Mouse (Mus musculus) brown adipose tissue, adult 24 weeks (tissue): ENCODE results near the gene Cxcl3. TPM values are rescaled to one million over a fixed set of nuclear protein-coding genes. Genes with fewer than 3 reads are reported as not detected.

ENCODE experiments used
- H3K27ac ChIP-seq: fragments of 200-500 bp; replicated peaks from 2 replicates; pipeline ENCODE4 v1.5.1; 2012; ENCODE audit warnings: low read depth, mild to moderate bottlenecking, low read length
- H3K4me1 ChIP-seq: fragments of 200-500 bp; 2 replicates; pipeline ENCODE4 v1.6.1; 2012; ENCODE audit warnings: low read length, mixed read lengths; ENCODE audit not compliant: control insufficient read depth, insufficient read depth, insufficient read length
- H3K4me3 ChIP-seq: fragments of 200-500 bp; 2 replicates; pipeline ENCODE4 v1.5.1; 2012; ENCODE audit warnings: low read depth, mild to moderate bottlenecking, low read length, moderate library complexity; ENCODE audit not compliant: insufficient read depth
- polyA plus RNA-seq: library from polyadenylated mRNA; stranded (reverse); fragments of >200 nt; gene quantifications from 2 replicates; pipeline ENCODE4 v1.2.4, GENCODE M21; 2012; ENCODE audit not compliant: missing spikeins, insufficient read depth, insufficient read length

Gene Cxcl3
- not detected in 2 replicates for polyA plus RNA-seq

DNA sequence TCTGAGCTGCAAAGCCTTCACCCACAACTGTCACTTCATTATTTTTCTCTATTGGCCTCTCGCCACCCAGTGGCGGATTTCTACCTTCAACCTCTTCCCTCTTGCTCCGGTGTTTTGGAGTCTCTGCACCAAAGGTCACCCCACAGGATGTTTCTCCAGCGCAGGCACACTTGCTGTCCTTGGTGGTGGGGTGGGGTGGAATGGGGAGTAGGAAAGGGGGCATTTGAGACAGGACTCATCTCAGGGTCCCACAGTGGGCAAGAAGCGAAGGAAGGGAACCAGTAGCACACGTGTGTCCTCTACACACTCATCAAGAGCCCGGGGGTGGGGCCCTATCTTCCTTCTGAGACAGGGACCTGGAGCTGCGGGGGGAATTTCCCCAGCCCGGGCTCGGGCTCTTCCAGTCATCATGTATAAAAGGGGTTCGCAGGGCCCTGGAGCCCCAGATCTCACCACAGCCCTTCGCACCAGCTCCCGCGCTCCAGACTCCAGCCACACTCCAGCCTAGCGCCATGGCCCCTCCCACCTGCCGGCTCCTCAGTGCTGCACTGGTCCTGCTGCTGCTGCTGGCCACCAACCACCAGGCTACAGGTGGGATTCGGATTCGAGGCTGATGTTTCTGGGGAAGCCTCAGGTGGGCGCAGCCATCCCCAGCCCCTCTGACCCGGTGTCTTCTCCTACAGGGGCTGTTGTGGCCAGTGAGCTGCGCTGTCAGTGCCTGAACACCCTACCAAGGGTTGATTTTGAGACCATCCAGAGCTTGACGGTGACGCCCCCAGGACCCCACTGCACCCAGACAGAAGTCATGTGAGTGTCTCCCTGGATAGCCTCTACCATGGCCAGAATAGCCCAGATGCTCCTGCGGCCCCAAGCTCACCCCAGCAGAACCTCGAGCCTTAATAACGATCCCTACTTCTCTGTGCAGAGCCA lies at the start of gene Cxcl3:
Cxcl3 (plus strand) TSS at position 445 of the 930 bp plus-strand sequence.
- H3K4me1 ChIP-seq = peaks cover 14% of the 10 kb centered on the region; the same call in 1 of the 2 replicates
- H3K4me3 ChIP-seq = no peak within 1 kb of the TSS
- no peak within 1 kb of the TSS for H3K27ac ChIP-seq

DNA sequence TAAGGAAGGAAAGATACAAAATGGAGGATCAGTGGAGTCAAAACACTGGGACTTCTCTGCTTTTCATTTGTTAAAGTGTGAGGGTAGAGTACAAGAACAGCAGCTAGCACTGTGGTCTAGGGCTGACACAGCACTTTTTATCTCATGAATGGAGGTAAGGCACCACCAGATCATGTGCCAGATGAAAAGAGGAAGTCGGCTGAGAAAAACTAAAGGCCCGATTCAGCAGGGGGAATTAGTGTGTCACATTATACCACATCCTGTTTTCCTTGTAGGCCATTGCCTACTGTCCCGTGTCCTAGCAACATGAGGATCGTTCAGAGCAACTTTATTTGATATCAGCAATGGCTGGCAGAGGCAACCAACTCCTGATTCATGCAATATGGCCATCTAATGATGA lies 43.9 kb upstream of the Cxcl3 start:
- Histone ChIP-seq H3K4me1 (no peaks in the 10 kb centered on the region), H3K4me3 (no peak overlapping the region), H3K27ac (no peak overlapping the region)

GRCm38 (mm10) chr5:90753934-90754333 lies 32.0 kb upstream of the Cxcl3 start:
- Histone ChIP-seq H3K4me1 (peaks cover 7% of the 10 kb centered on the region; the same call in 1 of the 2 replicates), H3K4me3 (no peak overlapping the region), H3K27ac (no peak overlapping the region)

- Histone ChIP-seq H3K4me1 (peaks cover 7% of the 10 kb centered on the region; the same call in 1 of the 2 replicates), H3K4me3 (no peak overlapping the region), H3K27ac (no peak overlapping the region)
Observed at GRCm38 (mm10) chr5:90758020-90758605, 27.8 kb upstream of the Cxcl3 start.

DNA sequence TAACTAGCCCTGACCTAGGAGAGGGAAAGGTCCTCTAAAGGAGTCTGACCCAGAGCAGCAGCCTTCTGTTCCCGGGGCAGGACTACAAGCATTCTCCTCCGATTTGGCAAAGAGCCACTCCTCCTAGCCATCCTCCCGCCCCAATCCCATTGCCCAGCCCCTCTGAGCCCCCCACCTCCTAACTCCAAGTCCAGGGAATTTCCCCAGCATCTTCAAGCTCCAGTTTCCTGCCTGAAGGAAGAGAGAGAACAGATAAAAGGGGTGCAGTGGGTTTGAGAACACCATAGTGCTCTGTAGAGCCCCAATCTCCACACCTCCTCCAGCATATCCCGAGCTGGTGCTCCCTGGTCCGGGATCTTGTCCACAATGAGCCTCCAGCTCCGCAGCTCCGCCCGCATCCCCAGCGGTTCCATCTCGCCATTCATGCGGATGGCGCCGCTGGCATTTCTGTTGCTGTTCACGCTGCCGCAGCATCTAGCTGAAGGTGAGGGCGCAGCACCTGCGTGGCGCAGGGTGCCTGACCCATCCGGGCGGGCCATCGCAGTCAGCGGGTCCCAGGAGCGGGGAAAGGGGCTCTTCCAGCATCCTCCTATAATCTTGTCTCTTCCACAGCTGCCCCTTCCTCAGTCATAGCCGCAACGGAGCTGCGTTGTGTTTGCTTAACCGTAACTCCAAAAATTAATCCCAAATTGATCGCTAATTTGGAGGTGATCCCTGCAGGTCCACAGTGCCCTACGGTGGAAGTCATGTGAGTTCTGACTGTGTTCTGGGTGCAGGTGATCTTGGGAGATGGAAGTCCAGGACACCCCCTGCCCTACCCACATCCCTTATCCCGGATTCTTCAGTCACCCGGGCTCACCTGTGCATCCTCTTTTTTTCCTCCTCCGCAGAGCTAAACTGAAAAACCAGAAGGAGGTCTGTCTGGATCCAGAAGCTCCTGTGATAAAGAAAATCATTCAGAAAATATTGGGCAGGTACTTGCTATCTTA lies 26.5 kb upstream of the Cxcl3 start, which contains the start of gene Cxcl5:
Cxcl5 (plus strand) TSS at position 284 of the 989 bp plus-strand sequence.
- Histone ChIP-seq H3K4me3 (no peak within 1 kb of the TSS), H3K4me1 (peaks cover 7% of the 10 kb centered on the region; the same call in 1 of the 2 replicates), H3K27ac (no peak within 1 kb of the TSS)

DNA sequence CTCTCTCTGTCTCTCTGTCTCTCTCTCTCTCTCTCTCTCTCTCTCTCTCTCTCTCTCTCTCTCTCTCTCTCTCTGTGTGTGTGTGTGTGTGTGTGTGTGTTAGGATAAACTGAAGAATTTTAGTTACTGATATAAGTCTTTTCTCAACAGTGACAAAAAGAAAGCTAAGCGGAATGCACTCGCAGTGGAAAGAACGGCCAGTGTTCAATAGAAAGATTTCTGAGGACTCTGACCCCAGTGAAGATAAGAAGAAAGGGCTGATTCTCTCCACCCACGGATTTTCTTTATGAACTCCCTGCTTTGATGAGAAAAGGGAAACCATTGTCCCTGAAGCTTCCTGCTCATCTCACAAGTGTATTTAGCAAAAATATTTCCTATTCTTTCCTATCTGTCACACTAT lies 25.6 kb upstream of the Cxcl3 start:
- H3K4me3 ChIP-seq = no peak overlapping the region
- no peak overlapping the region for H3K27ac ChIP-seq
- peaks cover 7% of the 10 kb centered on the region; the same call in 1 of the 2 replicates for H3K4me1 ChIP-seq

GRCm38 (mm10) chr5:90760844-90761243 lies 25.1 kb upstream of the Cxcl3 start:
- H3K4me1 ChIP-seq = peaks cover 7% of the 10 kb centered on the region; the same call in 1 of the 2 replicates
- H3K27ac ChIP-seq = no peak overlapping the region
- no peak overlapping the region for H3K4me3 ChIP-seq

- H3K4me1 ChIP-seq = peaks cover 7% of the 10 kb centered on the region; the same call in 1 of the 2 replicates
- no peak overlapping the region for H3K4me3 ChIP-seq
- H3K27ac ChIP-seq = no peak overlapping the region
Observed at GRCm38 (mm10) chr5:90761834-90762233, 24.1 kb upstream of the Cxcl3 start.

GRCm38 (mm10) chr5:90763912-90764665 lies 21.8 kb upstream of the Cxcl3 start:
- H3K27ac ChIP-seq = no peak overlapping the region
- H3K4me1 ChIP-seq = 0 out of 2 replicates have a peak, but pooled peaks cover 3% of the 10 kb centered on the region
- H3K4me3 ChIP-seq = no peak overlapping the region

DNA sequence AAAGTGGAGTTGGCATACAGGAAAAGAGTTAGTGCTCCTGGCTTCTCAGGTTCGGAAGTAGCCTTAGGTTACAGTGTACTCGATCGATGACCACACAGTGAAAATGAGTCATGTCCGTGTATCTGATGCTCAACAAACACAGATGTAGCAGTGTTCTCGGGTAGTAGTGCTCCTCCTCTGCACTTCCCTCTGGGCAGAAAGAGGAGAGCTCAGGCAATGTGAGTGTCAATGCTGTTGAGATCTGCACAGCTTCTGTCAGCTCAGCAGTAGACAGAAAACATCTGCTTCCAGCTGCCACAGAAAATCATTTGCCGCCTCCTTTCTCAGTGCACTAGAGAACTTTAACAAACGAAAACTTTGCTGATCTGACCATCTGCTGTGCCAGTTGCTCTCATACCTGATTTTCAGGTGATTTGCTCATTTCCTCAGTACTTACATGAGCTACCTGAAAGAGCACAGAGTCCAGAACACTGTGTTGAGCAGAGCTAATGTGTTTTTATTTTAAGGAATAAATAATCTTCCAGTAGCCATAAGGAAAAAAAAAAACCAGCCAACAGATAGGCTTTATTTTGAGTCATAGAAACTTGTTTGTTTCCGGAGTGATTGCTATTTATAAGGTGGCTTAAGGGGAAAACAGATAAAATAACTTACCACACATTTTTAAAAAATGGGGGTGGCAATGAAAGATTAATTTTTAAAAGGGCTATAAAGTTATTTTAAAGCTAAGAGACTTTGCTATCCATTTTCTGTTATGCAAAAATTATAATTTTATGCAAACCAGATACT lies 19.9 kb upstream of the Cxcl3 start:
- 0 out of 2 replicates have a peak, but pooled peaks cover 3% of the 10 kb centered on the region for H3K4me1 ChIP-seq
- no peak overlapping the region for H3K4me3 ChIP-seq
- H3K27ac ChIP-seq = no peak overlapping the region

GRCm38 (mm10) chr5:90768218-90768617 lies 17.7 kb upstream of the Cxcl3 start, which contains the start of gene Ppbp:
Ppbp (plus strand) TSS chr5:90768518.
- Histone ChIP-seq H3K4me3 (no peak within 1 kb of the TSS), H3K4me1 (peaks cover 11% of the 10 kb centered on the region; the same call in 1 of the 2 replicates), H3K27ac (no peak within 1 kb of the TSS)

GRCm38 (mm10) chr5:90771369-90771768 lies 14.5 kb upstream of the Cxcl3 start:
- no peak overlapping the region for H3K4me3 ChIP-seq
- peaks cover 11% of the 10 kb centered on the region; the same call in 1 of the 2 replicates for H3K4me1 ChIP-seq
- H3K27ac ChIP-seq = 0 out of 2 replicates have a peak overlapping the region, but pooled peaks have one; percentile 30
